ENCODE assay signal across 18 mouse cellular contexts in genomic region chr7:99023931-99024330, GRCm38 (mm10).
DNase-seq lines count a peak whose midpoint lies in the region; ATAC-seq lines count a peak whose summit lies in the region.
"Had no signal": no experiment of that assay in that cellular context is flagged by ENCODE, and none has a peak within 500 bp of the region (broad histone marks: within the 10 kb centered on the region; RNA-seq: fewer than 3 reads in every experiment).

No protein-coding gene starts in this region.

- DNase-seq in frontal cortex, postnatal 10 days (ENCODE audit: low spot score in 2 of 2), result no peak
- DNase-seq in retina, postnatal 1 day, result peak; percentile 18
- no peak for DNase-seq in retina, embryonic 14.5 days (ENCODE audit: low spot score)
- DNase-seq in NIH3T3 (ENCODE audit: low read depth), result peak; percentile 76
- DNase-seq in retina, postnatal 7 days (ENCODE audit: low read depth, low spot score), result peak; percentile 13
- no peak for DNase-seq in thymus, postnatal 25 days
- DNase-seq in adrenal gland, postnatal 25 days, result no peak
- DNase-seq: adrenal gland, adult 8-10 months; cerebellum, adult 11 months; cerebellum, postnatal 25 days; embryo, embryonic 11 days; heart, postnatal 10 days; kidney, adult 18-20 months; left cerebral cortex, postnatal 4 days; liver; lung, adult 18-20 months; thymus, postnatal 14 days had no signal

- ATAC-seq in frontal cortex, adult (ENCODE audit: low TSS enrichment), result peak; percentile 58; the same call in 1 of the 2 replicates

Comparison
In these comparisons a context has a peak if more than half of its experiments do, and no peak if none do; other contexts are left out.
1. DNase-seq: peak in retina, postnatal 1 day (single experiment), NIH3T3 (single experiment) and retina, postnatal 7 days (single experiment); none in frontal cortex, postnatal 10 days (0 of 2), retina, embryonic 14.5 days (single experiment), thymus, postnatal 25 days (single experiment) and adrenal gland, postnatal 25 days (single experiment).